Mouse (Mus musculus): Measurements from ENCODE around the gene Gcgr. TPM values are rescaled to one million over a fixed set of nuclear protein-coding genes. Genes with fewer than 3 reads are reported as not detected.
A peak's percentile ranks its signal among the peaks of the same experiment; 100 is the strongest.

Gene Gcgr
- polyA plus RNA-seq, 1 experiment from 2014 or later: 1.9 TPM

DNA sequence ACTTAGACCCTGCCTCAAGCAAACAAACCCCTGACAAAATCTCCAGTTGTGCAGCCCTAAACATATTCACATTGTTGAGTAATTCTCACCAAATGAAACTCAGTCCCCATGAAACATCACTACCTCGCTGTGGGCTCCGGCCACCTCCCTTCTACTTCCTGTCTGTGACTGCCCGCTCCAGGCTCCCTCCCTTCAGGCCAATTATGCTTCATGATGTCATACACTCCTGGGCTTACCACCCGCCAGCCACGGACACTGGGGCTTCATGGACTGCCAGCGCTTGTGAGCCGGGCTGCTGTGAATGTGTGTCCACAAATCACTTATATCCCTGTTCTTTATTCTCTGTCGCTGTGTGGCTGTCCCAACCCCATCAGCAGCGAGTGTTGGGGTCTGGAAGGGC is 10.8 kb upstream of the Gcgr start:
- Histone ChIP-seq H3K27me3 (ENCODE audit: control insufficient read depth, insufficient read depth, low read length) (no peaks in the 10 kb centered on the region), H3K4me2 (replicated peaks; ENCODE audit: low read depth, low read length) (0 out of 2 replicates have a peak overlapping the region, but pooled peaks have one; percentile 10), H3K36me3 (ENCODE audit: control insufficient read depth, insufficient read depth, low read length) (no peaks in the 10 kb centered on the region), H3K4me3 (ENCODE audit: low read depth, low read length) (no peak overlapping the region), H3K27ac (ENCODE audit: low read length) (no peak overlapping the region), H3K9me3 (ENCODE audit: control insufficient read depth, low read depth, low read length) (no peaks in the 10 kb centered on the region), H3K4me1 (ENCODE audit: control insufficient read depth, insufficient read depth, low read length) (0 out of 2 replicates have a peak, but pooled peaks cover 11% of the 10 kb centered on the region), H3K9ac (replicated peaks; ENCODE audit: low read depth, low read length) (no peak overlapping the region)
- ATAC-seq (ENCODE audit: insufficient number of reproducible peaks, insufficient read depth, low FRiP score, low read depth): peak; percentile 34; the same call in 1 of the 2 replicates
- 39% methylated on average over 9 of the region's 9 CpGs for WGBS

DNA sequence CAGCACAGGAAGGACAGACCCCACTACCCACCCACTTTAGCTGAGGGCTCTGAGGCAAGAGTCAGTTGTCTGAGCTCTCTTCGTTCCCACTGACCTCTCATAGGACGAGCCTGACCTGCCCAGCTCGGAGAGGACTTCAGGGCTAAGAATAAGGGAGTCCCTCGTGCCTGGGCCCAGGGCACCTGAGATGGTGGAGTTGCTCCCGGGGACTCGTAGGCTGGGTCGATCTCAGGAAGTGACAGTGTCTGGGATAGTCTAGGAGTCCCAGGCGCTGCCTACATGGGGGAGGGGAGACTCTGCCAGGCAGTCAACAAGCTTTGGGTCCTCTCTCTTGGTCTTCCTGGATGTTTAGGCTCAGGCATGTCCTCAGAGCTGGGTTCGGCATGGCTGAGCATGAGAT is 10.0 kb upstream of the Gcgr start:
- no peak for ATAC-seq (ENCODE audit: insufficient number of reproducible peaks, insufficient read depth, low FRiP score, low read depth)
- Histone ChIP-seq H3K27me3 (ENCODE audit: control insufficient read depth, insufficient read depth, low read length) (no peaks in the 10 kb centered on the region), H3K36me3 (ENCODE audit: control insufficient read depth, insufficient read depth, low read length) (no peaks in the 10 kb centered on the region), H3K9ac (replicated peaks; ENCODE audit: low read depth, low read length) (no peak overlapping the region), H3K4me3 (ENCODE audit: low read depth, low read length) (no peak overlapping the region), H3K4me2 (replicated peaks; ENCODE audit: low read depth, low read length) (no peak overlapping the region), H3K27ac (ENCODE audit: low read length) (no peak overlapping the region), H3K4me1 (ENCODE audit: control insufficient read depth, insufficient read depth, low read length) (0 out of 2 replicates have a peak, but pooled peaks cover 11% of the 10 kb centered on the region), H3K9me3 (ENCODE audit: control insufficient read depth, low read depth, low read length) (no peaks in the 10 kb centered on the region)
- 69% methylated on average over 9 of the region's 9 CpGs for WGBS

DNA sequence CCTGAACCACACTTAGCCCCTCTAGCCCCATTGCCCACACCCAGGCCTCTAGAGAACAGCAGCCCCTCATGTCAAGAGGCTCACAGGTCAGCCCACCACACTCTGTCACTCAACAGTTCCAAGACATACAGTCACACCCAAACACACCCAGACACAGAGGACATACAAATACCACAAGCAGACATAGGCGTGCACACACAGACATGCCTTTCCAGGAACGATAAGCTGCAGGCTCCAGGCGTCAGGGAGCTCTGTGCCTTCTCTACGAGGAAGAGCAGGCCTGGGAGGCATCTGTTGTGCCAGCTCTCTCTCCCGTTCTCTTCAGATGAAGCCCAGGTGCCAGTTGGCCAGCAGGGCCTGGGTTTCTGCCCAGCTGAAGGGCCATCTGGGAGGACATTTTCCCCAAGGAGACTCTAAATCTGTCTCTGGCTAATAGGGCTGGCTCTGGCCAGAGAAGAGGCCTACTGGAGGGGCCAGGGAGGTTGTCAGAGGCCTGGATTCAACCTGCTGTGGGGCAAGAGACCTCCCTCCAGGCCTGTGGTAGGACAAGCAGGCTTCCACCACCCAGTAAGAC is 9.4 kb upstream of the Gcgr start:
- Histone ChIP-seq H3K9me3 (ENCODE audit: control insufficient read depth, low read depth, low read length) (no peaks in the 10 kb centered on the region), H3K4me1 (ENCODE audit: control insufficient read depth, insufficient read depth, low read length) (0 out of 2 replicates have a peak, but pooled peaks cover 11% of the 10 kb centered on the region), H3K27me3 (ENCODE audit: control insufficient read depth, insufficient read depth, low read length) (no peaks in the 10 kb centered on the region), H3K27ac (ENCODE audit: low read length) (peak overlapping the region; percentile 33; the same call in 1 of the 2 replicates), H3K4me2 (replicated peaks; ENCODE audit: low read depth, low read length) (no peak overlapping the region), H3K4me3 (ENCODE audit: low read depth, low read length) (no peak overlapping the region), H3K9ac (replicated peaks; ENCODE audit: low read depth, low read length) (no peak overlapping the region), H3K36me3 (ENCODE audit: control insufficient read depth, insufficient read depth, low read length) (no peaks in the 10 kb centered on the region)
- 67% methylated on average over 5 of the region's 5 CpGs for WGBS
- ATAC-seq (ENCODE audit: insufficient number of reproducible peaks, insufficient read depth, low FRiP score, low read depth): no peak; the same call in 1 of the 2 replicates

DNA sequence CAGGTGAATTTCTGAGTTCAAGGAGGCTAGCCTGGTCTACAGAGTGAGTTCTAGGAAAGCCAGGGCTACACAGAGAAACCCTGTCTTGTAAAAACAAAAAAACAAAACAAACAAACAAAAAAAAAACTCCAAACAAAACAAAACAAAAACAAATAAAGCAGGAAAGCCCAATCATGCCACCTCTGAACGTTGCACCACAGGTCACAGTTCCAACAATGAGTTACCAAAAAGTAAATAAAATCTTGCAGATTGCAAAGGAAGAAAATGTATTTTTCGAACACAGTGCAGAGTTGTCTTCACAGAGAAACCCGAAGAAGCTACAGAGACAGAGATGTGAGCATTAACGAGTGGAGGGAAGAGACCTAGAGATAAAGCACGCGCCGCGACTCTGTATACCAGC is 7.9 kb upstream of the Gcgr start:
- Histone ChIP-seq H3K4me1 (ENCODE audit: control insufficient read depth, insufficient read depth, low read length) (0 out of 2 replicates have a peak, but pooled peaks cover 11% of the 10 kb centered on the region), H3K36me3 (ENCODE audit: control insufficient read depth, insufficient read depth, low read length) (no peaks in the 10 kb centered on the region), H3K9me3 (ENCODE audit: control insufficient read depth, low read depth, low read length) (no peaks in the 10 kb centered on the region), H3K27ac (ENCODE audit: low read length) (no peak overlapping the region), H3K4me3 (ENCODE audit: low read depth, low read length) (no peak overlapping the region), H3K4me2 (replicated peaks; ENCODE audit: low read depth, low read length) (no peak overlapping the region), H3K9ac (replicated peaks; ENCODE audit: low read depth, low read length) (no peak overlapping the region), H3K27me3 (ENCODE audit: control insufficient read depth, insufficient read depth, low read length) (no peaks in the 10 kb centered on the region)
- 83% methylated on average over 8 of the region's 8 CpGs for WGBS
- ATAC-seq (ENCODE audit: insufficient number of reproducible peaks, insufficient read depth, low FRiP score, low read depth): no peak

DNA sequence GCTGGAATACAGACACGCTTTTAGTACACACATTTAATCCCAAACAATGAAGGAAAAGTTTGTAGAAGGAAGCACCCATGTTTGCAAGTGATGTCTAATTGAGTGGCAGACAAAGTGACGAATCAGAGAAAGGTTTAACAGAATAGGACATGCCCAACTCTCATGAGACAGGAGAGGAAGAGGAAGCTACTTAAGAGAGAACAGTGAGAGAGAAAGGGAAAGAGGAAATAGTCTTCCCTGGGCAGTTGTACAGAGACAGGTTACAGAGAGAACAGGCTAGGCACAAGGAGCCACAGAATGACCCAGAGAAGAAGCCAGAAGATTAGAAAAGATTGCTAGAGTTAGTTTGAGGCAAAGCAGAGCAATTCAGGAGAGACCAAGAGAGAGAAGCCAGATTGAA is 4.5 kb upstream of the Gcgr start:
- Histone ChIP-seq H3K27ac (ENCODE audit: low read length) (no peak overlapping the region), H3K4me1 (ENCODE audit: control insufficient read depth, insufficient read depth, low read length) (peaks cover 12% of the 10 kb centered on the region; the same call in 1 of the 2 replicates), H3K4me3 (ENCODE audit: low read depth, low read length) (no peak overlapping the region), H3K9me3 (ENCODE audit: control insufficient read depth, low read depth, low read length) (no peaks in the 10 kb centered on the region), H3K27me3 (ENCODE audit: control insufficient read depth, insufficient read depth, low read length) (peaks cover 17% of the 10 kb centered on the region), H3K4me2 (replicated peaks; ENCODE audit: low read depth, low read length) (no peak overlapping the region), H3K36me3 (ENCODE audit: control insufficient read depth, insufficient read depth, low read length) (no peaks in the 10 kb centered on the region), H3K9ac (replicated peaks; ENCODE audit: low read depth, low read length) (no peak overlapping the region)
- no peak for ATAC-seq (ENCODE audit: insufficient number of reproducible peaks, insufficient read depth, low FRiP score, low read depth)
- 77% methylated on average over 2 of the region's 2 CpGs for WGBS

DNA sequence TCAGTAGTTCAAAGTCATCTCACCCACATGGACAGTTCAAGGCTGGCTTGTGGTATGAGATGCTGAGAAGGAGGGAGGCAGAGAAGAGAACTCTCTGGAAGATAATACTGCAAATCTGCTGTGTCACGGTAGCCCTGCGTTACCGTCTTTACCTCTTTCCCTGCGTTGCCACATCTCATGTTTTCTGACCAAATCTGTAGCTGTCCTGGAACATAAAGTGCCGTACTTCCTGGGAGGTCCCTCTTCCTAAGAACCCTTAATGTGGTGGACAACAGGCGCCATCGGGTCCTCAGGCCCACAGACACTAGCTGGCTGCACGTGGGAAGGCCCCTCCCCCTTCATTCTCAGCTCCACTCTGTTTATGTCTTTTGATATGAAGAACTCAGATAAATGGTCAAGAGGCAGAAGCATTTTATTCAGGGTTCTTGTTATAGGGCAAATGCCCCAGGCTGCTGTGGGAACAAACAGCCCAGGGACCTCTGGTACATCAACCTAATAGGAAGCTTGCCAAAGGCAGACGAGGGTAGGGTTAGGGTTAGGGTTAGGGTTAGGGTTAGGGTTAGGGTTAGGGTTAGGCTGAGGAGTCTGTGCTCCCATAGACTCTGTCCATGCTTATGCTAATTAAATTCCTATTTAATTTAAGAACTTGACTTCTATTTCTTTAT is 2.7 kb upstream of the Gcgr start:
- no peaks in the 10 kb centered on the region for H3K9me3 ChIP-seq (ENCODE audit: control insufficient read depth, low read depth, low read length)
- no peaks in the 10 kb centered on the region for H3K36me3 ChIP-seq (ENCODE audit: control insufficient read depth, insufficient read depth, low read length)
- no peak overlapping the region for H3K4me3 ChIP-seq (ENCODE audit: low read depth, low read length)
- no peak overlapping the region for H3K9ac ChIP-seq (replicated peaks; ENCODE audit: low read depth, low read length)
- no peak overlapping the region for H3K4me2 ChIP-seq (replicated peaks; ENCODE audit: low read depth, low read length)
- WGBS: 58% methylated on average over 9 of the region's 9 CpGs
- no peak overlapping the region for H3K27ac ChIP-seq (ENCODE audit: low read length)
- peaks cover 27% of the 10 kb centered on the region for H3K27me3 ChIP-seq (ENCODE audit: control insufficient read depth, insufficient read depth, low read length)
- ATAC-seq (ENCODE audit: insufficient number of reproducible peaks, insufficient read depth, low FRiP score, low read depth): no peak
- H3K4me1 ChIP-seq (ENCODE audit: control insufficient read depth, insufficient read depth, low read length): peaks cover 10% of the 10 kb centered on the region; the same call in 1 of the 2 replicates

DNA sequence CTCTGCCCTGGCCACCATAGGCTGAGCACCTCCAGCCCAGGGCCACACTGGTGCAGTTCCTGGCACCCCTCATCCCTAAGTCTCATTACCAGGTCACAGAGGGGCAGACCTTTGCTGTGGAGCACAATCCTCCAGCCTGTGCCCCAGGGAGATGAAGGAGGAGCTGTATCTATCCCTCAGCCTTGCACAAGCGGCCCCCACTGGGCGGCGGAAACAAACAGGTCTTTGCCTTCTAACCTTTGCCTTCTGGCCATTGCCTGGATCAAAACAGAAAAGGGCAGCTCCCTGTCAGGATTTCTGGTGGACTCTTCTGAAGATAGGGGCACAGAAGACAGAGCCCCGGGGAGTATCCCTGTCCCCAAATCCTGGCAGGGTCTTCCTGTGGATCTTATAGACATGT is 1.6 kb upstream of the Gcgr start:
- H3K27me3 ChIP-seq (ENCODE audit: control insufficient read depth, insufficient read depth, low read length): peaks cover 27% of the 10 kb centered on the region
- no peak overlapping the region for H3K4me3 ChIP-seq (ENCODE audit: low read depth, low read length)
- ATAC-seq (ENCODE audit: insufficient number of reproducible peaks, insufficient read depth, low FRiP score, low read depth): no peak
- no peak overlapping the region for H3K4me2 ChIP-seq (replicated peaks; ENCODE audit: low read depth, low read length)
- WGBS: 60% methylated on average over 4 of the region's 4 CpGs
- H3K27ac ChIP-seq (ENCODE audit: low read length): no peak overlapping the region
- no peaks in the 10 kb centered on the region for H3K36me3 ChIP-seq (ENCODE audit: control insufficient read depth, insufficient read depth, low read length)
- H3K4me1 ChIP-seq (ENCODE audit: control insufficient read depth, insufficient read depth, low read length): peaks cover 10% of the 10 kb centered on the region; the same call in 1 of the 2 replicates
- no peaks in the 10 kb centered on the region for H3K9me3 ChIP-seq (ENCODE audit: control insufficient read depth, low read depth, low read length)
- H3K9ac ChIP-seq (replicated peaks; ENCODE audit: low read depth, low read length): no peak overlapping the region

DNA sequence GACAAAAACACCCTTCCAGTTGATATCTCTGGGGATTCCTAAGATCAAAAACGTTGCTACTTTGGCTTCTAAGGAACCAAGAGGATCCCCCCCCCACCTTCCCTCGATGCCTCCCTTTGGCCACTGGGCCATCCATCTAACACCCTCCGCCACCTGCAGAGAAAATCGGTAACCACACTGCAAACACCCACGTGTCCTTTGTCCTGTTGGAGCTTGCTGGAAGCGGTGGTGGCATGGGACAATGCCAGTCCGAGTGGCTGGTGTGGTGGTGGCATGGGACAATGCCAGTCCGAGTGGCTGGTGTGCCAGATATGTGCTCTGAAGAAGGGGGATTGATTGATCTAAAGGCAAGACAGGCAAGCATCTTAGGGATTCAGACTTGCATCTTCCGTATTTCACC is 1.1 kb downstream of the Gcgr start:
- H3K36me3 ChIP-seq (ENCODE audit: control insufficient read depth, insufficient read depth, low read length): no peaks in the 10 kb centered on the region
- no peak overlapping the region for H3K4me3 ChIP-seq (ENCODE audit: low read depth, low read length)
- ATAC-seq (ENCODE audit: insufficient number of reproducible peaks, insufficient read depth, low FRiP score, low read depth): no peak
- WGBS: 24% methylated on average over 9 of the region's 9 CpGs
- H3K9me3 ChIP-seq (ENCODE audit: control insufficient read depth, low read depth, low read length): no peaks in the 10 kb centered on the region
- H3K27ac ChIP-seq (ENCODE audit: low read length): no peak overlapping the region
- H3K4me2 ChIP-seq (replicated peaks; ENCODE audit: low read depth, low read length): no peak overlapping the region
- no peak overlapping the region for H3K9ac ChIP-seq (replicated peaks; ENCODE audit: low read depth, low read length)
- H3K27me3 ChIP-seq (ENCODE audit: control insufficient read depth, insufficient read depth, low read length): peaks cover 27% of the 10 kb centered on the region
- H3K4me1 ChIP-seq (ENCODE audit: control insufficient read depth, insufficient read depth, low read length): peaks cover 10% of the 10 kb centered on the region; the same call in 1 of the 2 replicates

All from stomach, embryonic 14.5 days (tissue).